27 mouse cellular contexts compared by ENCODE assay signal in the genomic region with DNA sequence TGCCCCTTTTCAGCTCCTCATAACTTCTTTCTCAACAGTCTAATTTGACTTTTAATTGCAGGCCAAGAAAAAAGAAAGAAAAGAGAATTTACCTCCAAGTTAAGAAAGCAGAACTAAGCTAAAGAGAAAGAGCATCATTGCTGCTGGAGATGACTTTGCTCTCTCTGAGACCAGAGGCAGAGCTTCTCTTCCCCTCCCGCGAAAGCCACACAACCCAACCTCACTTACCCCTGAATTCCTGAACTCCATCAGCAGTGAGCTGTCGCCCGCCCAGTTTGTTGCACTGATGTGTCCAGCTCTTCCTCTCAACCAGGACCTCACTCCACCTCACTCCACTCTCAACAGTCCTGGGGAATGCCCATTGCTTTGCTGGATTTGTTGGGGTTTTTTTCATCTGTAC. TPM values are rescaled to one million over a fixed set of nuclear protein-coding genes. Genes with fewer than 3 reads are reported as not detected.
DNase-seq lines count a peak whose midpoint lies in the region; ATAC-seq and TF ChIP-seq lines count a peak whose summit lies in the region.
"Had no signal": no experiment of that assay in that cellular context is flagged by ENCODE, and none has a peak within 500 bp of the region (broad histone marks: within the 10 kb centered on the region; RNA-seq: fewer than 3 reads in every experiment).

No protein-coding gene starts in this region.

- no peak for ATAC-seq in lung, embryonic 15.5 days (ENCODE audit: borderline replicate concordance, extremely low read depth, low FRiP score, low TSS enrichment)
- ATAC-seq in lung, postnatal 0 days, result no peak
- peak; percentile 64 to 69; a peak in 3 of 4 replicates for ATAC-seq in hematopoietic stem cell, adult 5-6 weeks (replicated peaks in 1 of 2; ENCODE audit: insufficient read depth in 1 of 2, low FRiP score in 2 of 2, low TSS enrichment in 1 of 2, low read depth in 1 of 2, poor library complexity in 2 of 2, severe bottlenecking in 2 of 2)
- ATAC-seq in kidney, embryonic 15.5 days (replicated peaks; ENCODE audit: low FRiP score), result no peak
- ATAC-seq: activated CD4-positive, CD25-positive, alpha-beta regulatory T cell, adult 4 months; CD4-positive, CD25-positive, alpha-beta regulatory T cell, adult 4 months; forebrain, embryonic 13.5 days; forebrain, embryonic 15.5 days; Patski had no signal

- WGBS in lung, embryonic 15.5 days, result 80% methylated on average over 4 of the region's 4 CpGs
- 69% methylated on average over 4 of the region's 4 CpGs for WGBS in lung, adult 2 months
- 74% methylated on average over 4 of the region's 4 CpGs for WGBS in lung, postnatal 0 days
- WGBS in kidney, embryonic 15.5 days, result 84% methylated on average over 4 of the region's 4 CpGs

- no peak for TF ChIP-seq POLR2A in lung, adult 2 months (IDR thresholded peaks at IDR 0.05; ENCODE audit: borderline replicate concordance, extremely low read depth, low read depth, low read length)

- no peak for TF ChIP-seq EP300 in lung, postnatal 0 days (IDR thresholded peaks at IDR 0.05)

- DNase-seq in lung, adult 2 months, result no peak
- no peak for DNase-seq in lung, postnatal 0 days (ENCODE audit: low spot score)
- no peak for DNase-seq in lung, postnatal 36 days
- no peak for DNase-seq in adrenal gland, postnatal 25 days
- DNase-seq: adrenal gland, adult 8-10 months; adrenal gland, postnatal 14 days; B cell, adult 2 months; cerebellum, adult 11 months; cerebellum, adult 18-20 months; cerebellum, adult 8-10 months; cerebellum, adult 9-11 months; cerebellum, postnatal 14 days; cerebellum, postnatal 36 days had no signal

- peaks cover 16% of the 10 kb centered on the region for H3K4me1 ChIP-seq in lung, embryonic 15.5 days
- no peaks in the 10 kb centered on the region; the same call in 1 of the 2 replicates for H3K4me1 ChIP-seq in lung, adult 2 months (ENCODE audit: control insufficient read depth, insufficient read depth, low read length)
- peaks cover 2% of the 10 kb centered on the region; the same call in 1 of the 2 replicates for H3K4me1 ChIP-seq in lung, postnatal 0 days (ENCODE audit: insufficient read depth, low read depth, low read length)
- H3K4me1 ChIP-seq in kidney, embryonic 15.5 days, result peaks cover 19% of the 10 kb centered on the region
- H3K4me1 ChIP-seq: forebrain, embryonic 15.5 days had no signal

- no peaks in the 10 kb centered on the region for H3K36me3 ChIP-seq in lung, embryonic 15.5 days
- H3K36me3 ChIP-seq in lung, postnatal 0 days (ENCODE audit: insufficient read depth, low read length), result no peaks in the 10 kb centered on the region
- H3K36me3 ChIP-seq in kidney, embryonic 15.5 days, result no peaks in the 10 kb centered on the region
- H3K36me3 ChIP-seq: embryonic facial prominence, embryonic 10.5 days; embryonic facial prominence, embryonic 12.5 days; forebrain, embryonic 15.5 days; G1E had no signal

- no peak overlapping the region for H3K9ac ChIP-seq in lung, embryonic 15.5 days
- no peak overlapping the region for H3K9ac ChIP-seq in lung, postnatal 0 days (replicated peaks; ENCODE audit: low read depth)
- H3K9ac ChIP-seq in kidney, embryonic 15.5 days, result no peak overlapping the region
- H3K9ac ChIP-seq: embryonic facial prominence, embryonic 12.5 days; forebrain, embryonic 13.5 days; forebrain, embryonic 15.5 days had no signal

- H3K27me3 ChIP-seq in lung, embryonic 15.5 days, result no peaks in the 10 kb centered on the region
- no peaks in the 10 kb centered on the region for H3K27me3 ChIP-seq in lung, postnatal 0 days (replicated peaks; ENCODE audit: insufficient read depth, low read length)
- no peaks in the 10 kb centered on the region for H3K27me3 ChIP-seq in kidney, embryonic 15.5 days
- H3K27me3 ChIP-seq: embryonic facial prominence, embryonic 12.5 days; forebrain, embryonic 13.5 days; forebrain, embryonic 15.5 days had no signal

- H3K27ac ChIP-seq in lung, embryonic 15.5 days, result peak overlapping the region; percentile 41; the same call in 1 of the 2 replicates
- H3K27ac ChIP-seq in lung, postnatal 0 days (ENCODE audit: low read length), result peak overlapping the region; percentile 57; the same call in 1 of the 2 replicates
- H3K27ac ChIP-seq in kidney, embryonic 15.5 days, result no peak overlapping the region
- H3K27ac ChIP-seq: embryonic facial prominence, embryonic 10.5 days; embryonic facial prominence, embryonic 12.5 days; forebrain, embryonic 13.5 days; forebrain, embryonic 15.5 days had no signal

- no peak overlapping the region for H3K4me3 ChIP-seq in lung, embryonic 15.5 days
- no peak overlapping the region for H3K4me3 ChIP-seq in lung, adult 2 months (replicated peaks; ENCODE audit: extremely low read depth, low read depth, low read length)
- no peak overlapping the region for H3K4me3 ChIP-seq in lung, postnatal 0 days (ENCODE audit: low read depth, low read length)
- no peak overlapping the region for H3K4me3 ChIP-seq in kidney, embryonic 15.5 days (replicated peaks)
- H3K4me3 ChIP-seq: embryonic facial prominence, embryonic 10.5 days; embryonic facial prominence, embryonic 12.5 days; forebrain, embryonic 13.5 days; forebrain, embryonic 15.5 days had no signal

- no peak for TF ChIP-seq CTCF in lung, adult 2 months (IDR thresholded peaks at IDR 0.05; ENCODE audit: insufficient read depth, low read length)
- no peak for TF ChIP-seq CTCF in lung, postnatal 0 days (IDR thresholded peaks at IDR 0.05)

- H3K9me3 ChIP-seq in lung, embryonic 15.5 days, result no peaks in the 10 kb centered on the region
- H3K9me3 ChIP-seq in lung, postnatal 0 days (ENCODE audit: low read length), result no peaks in the 10 kb centered on the region
- peaks cover 10% of the 10 kb centered on the region; the same call in 1 of the 2 replicates for H3K9me3 ChIP-seq in kidney, embryonic 15.5 days (replicated peaks)
- H3K9me3 ChIP-seq: forebrain, embryonic 15.5 days had no signal

- H3K4me2 ChIP-seq in lung, embryonic 15.5 days, result no peak overlapping the region
- H3K4me2 ChIP-seq in lung, postnatal 0 days (replicated peaks; ENCODE audit: low read depth, low read length), result no peak overlapping the region
- H3K4me2 ChIP-seq in kidney, embryonic 15.5 days, result no peak overlapping the region
- H3K4me2 ChIP-seq: embryonic facial prominence, embryonic 12.5 days; forebrain, embryonic 13.5 days; forebrain, embryonic 15.5 days had no signal

RNA-seq across cellular contexts. Expression of gene Slc22a2, which starts 44.1 kb away (rescaled TPM):
- 0.06 TPM in 1 of 2 replicates, not detected in the other for polyA plus RNA-seq in lung, embryonic 15.5 days (2015; fragmentation: Nextera tagmentation; extraction: Ambion mirVana)
- polyA plus RNA-seq in lung, adult 2 months (2012; rRNA removed), result 0.08 TPM in 1 of 2 replicates, not detected in the other
- polyA plus RNA-seq in lung, postnatal 0 days (2015; fragmentation: Nextera tagmentation; extraction: Ambion mirVana), result 0.10 TPM in 1 of 2 replicates, not detected in the other
- total RNA-seq in hematopoietic stem cell, adult 5-6 weeks (2017), result not detected in 2 replicates
- total RNA-seq in adrenal gland, postnatal 25 days (2021), result 0.27 and 0.43 TPM in 2 replicates
- 9.6 and 10.3 TPM in 2 replicates for polyA plus RNA-seq in kidney, embryonic 15.5 days (2015; fragmentation: Nextera tagmentation; extraction: Ambion mirVana)
- total RNA-seq: CH12.LX, G1E had no signal
- polyA plus RNA-seq: embryonic facial prominence, embryonic 10.5 days; embryonic facial prominence, embryonic 12.5 days; forebrain, embryonic 11.5 days; G1E; Patski had no signal

RNA-seq across cellular contexts. Expression of gene Slc22a1, which starts 47.6 kb away (rescaled TPM):
- 6.3 and 11.1 TPM in 2 replicates for polyA plus RNA-seq in lung, embryonic 15.5 days (2015; fragmentation: Nextera tagmentation; extraction: Ambion mirVana)
- 0.43 and 1.7 TPM in 2 replicates for polyA plus RNA-seq in lung, adult 2 months (2012; rRNA removed)
- polyA plus RNA-seq in lung, postnatal 0 days (2015; fragmentation: Nextera tagmentation; extraction: Ambion mirVana), result 1.6 and 3.2 TPM in 2 replicates
- total RNA-seq in hematopoietic stem cell, adult 5-6 weeks (2017), result not detected in 2 replicates
- 3.9 TPM in 1 of 2 replicates, not detected in the other for total RNA-seq in adrenal gland, postnatal 25 days (2021)
- polyA plus RNA-seq in kidney, embryonic 15.5 days (2015; fragmentation: Nextera tagmentation; extraction: Ambion mirVana), result 6.8 and 6.9 TPM in 2 replicates
- total RNA-seq: G1E had no signal
- polyA plus RNA-seq: brain, embryonic 14.5 days; CD4-positive, CD25-positive, alpha-beta regulatory T cell, adult 4 months; embryonic facial prominence, embryonic 10.5 days; forebrain, embryonic 11.5 days; forebrain, embryonic 13.5 days; forebrain, embryonic 15.5 days; Patski had no signal

Comparison
In these comparisons a context has a peak if more than half of its experiments do, and no peak if none do; other contexts are left out.
1. ATAC-seq: peak in hematopoietic stem cell, adult 5-6 weeks (2 of 2); none in lung, embryonic 15.5 days (single experiment), lung, postnatal 0 days (single experiment) and kidney, embryonic 15.5 days (single experiment).